Mouse (Mus musculus): ENCODE results near the gene Hfm1.
A peak's percentile ranks its signal among the peaks of the same experiment; 100 is the strongest.

Gene Hfm1

GRCm38 (mm10) chr5:106925488-106926368 lies at the start of gene Hfm1:
Gene Hfm1, minus strand, starts transcription at chr5:106926321.
- DNase-seq (ENCODE audit: inconsistent age in 2 of 2, low spot score in 1 of 2) = peak; percentile 56 to 78

GRCm38 (mm10) chr5:106973883-106974282 lies 47.8 kb upstream of the Hfm1 start:
- no peak for DNase-seq (ENCODE audit: inconsistent age in 2 of 2, low spot score in 1 of 2)

GRCm38 (mm10) chr5:106967578-106967977 lies 41.5 kb upstream of the Hfm1 start:
- no peak for DNase-seq (ENCODE audit: inconsistent age in 2 of 2, low spot score in 1 of 2)

GRCm38 (mm10) chr5:106966443-106966842 lies 40.3 kb upstream of the Hfm1 start:
- no peak for DNase-seq (ENCODE audit: inconsistent age in 2 of 2, low spot score in 1 of 2)

GRCm38 (mm10) chr5:106964513-106965014 lies 38.4 kb upstream of the Hfm1 start:
- DNase-seq (ENCODE audit: inconsistent age in 2 of 2, low spot score in 1 of 2) = no peak

- peak; percentile 94 to 99 for DNase-seq (ENCODE audit: inconsistent age in 2 of 2, low spot score in 1 of 2)
Observed at GRCm38 (mm10) chr5:106963584-106964512, 37.7 kb upstream of the Hfm1 start, which contains the start of gene Cdc7. Gene Cdc7, plus strand, starts transcription at chr5:106964322.

- no peak for DNase-seq (ENCODE audit: inconsistent age in 2 of 2, low spot score in 1 of 2)
Observed at GRCm38 (mm10) chr5:106960451-106960850, 34.3 kb upstream of the Hfm1 start.

GRCm38 (mm10) chr5:106959031-106959430 lies 32.9 kb upstream of the Hfm1 start:
- DNase-seq (ENCODE audit: inconsistent age in 2 of 2, low spot score in 1 of 2) = peak; percentile 37 to 84

GRCm38 (mm10) chr5:106956467-106956866 lies 30.3 kb upstream of the Hfm1 start:
- no peak for DNase-seq (ENCODE audit: inconsistent age in 2 of 2, low spot score in 1 of 2)

GRCm38 (mm10) chr5:106948683-106949082 lies 22.6 kb upstream of the Hfm1 start:
- DNase-seq (ENCODE audit: inconsistent age in 2 of 2, low spot score in 1 of 2) = no peak

- peak in 1 of 2 experiments; percentile 52 for DNase-seq (ENCODE audit: inconsistent age in 2 of 2, low spot score in 1 of 2)
Observed at GRCm38 (mm10) chr5:106946342-106946741, 20.2 kb upstream of the Hfm1 start.

- DNase-seq (ENCODE audit: inconsistent age in 2 of 2, low spot score in 1 of 2) = no peak
Observed at GRCm38 (mm10) chr5:106927996-106928395, 1.9 kb upstream of the Hfm1 start.

- DNase-seq (ENCODE audit: inconsistent age in 2 of 2, low spot score in 1 of 2) = no peak
Observed at GRCm38 (mm10) chr5:106926369-106926686, 207 bp upstream of the Hfm1 start.

GRCm38 (mm10) chr5:106919315-106919714 lies 6.8 kb downstream of the Hfm1 start:
- DNase-seq (ENCODE audit: inconsistent age in 2 of 2, low spot score in 1 of 2) = no peak

- no peak for DNase-seq (ENCODE audit: inconsistent age in 2 of 2, low spot score in 1 of 2)
Observed at GRCm38 (mm10) chr5:106896879-106897278, 29.2 kb downstream of the Hfm1 start.

GRCm38 (mm10) chr5:106891773-106892172 lies 34.3 kb downstream of the Hfm1 start:
- DNase-seq (ENCODE audit: inconsistent age in 2 of 2, low spot score in 1 of 2) = peak; percentile 34 to 80

GRCm38 (mm10) chr5:106887303-106888071 lies 38.6 kb downstream of the Hfm1 start:
- no peak for DNase-seq (ENCODE audit: inconsistent age in 2 of 2, low spot score in 1 of 2)

GRCm38 (mm10) chr5:106885517-106885916 lies 40.6 kb downstream of the Hfm1 start:
- DNase-seq (ENCODE audit: inconsistent age in 2 of 2, low spot score in 1 of 2) = no peak

- no peak for DNase-seq (ENCODE audit: inconsistent age in 2 of 2, low spot score in 1 of 2)
Observed at GRCm38 (mm10) chr5:106876438-106876837, 49.7 kb downstream of the Hfm1 start.

- peak; percentile 34 to 84 for DNase-seq (ENCODE audit: inconsistent age in 2 of 2, low spot score in 1 of 2)
Observed at GRCm38 (mm10) chr5:106860415-106860814, 65.7 kb downstream of the Hfm1 start.

GRCm38 (mm10) chr5:106853284-106853683 lies 72.8 kb downstream of the Hfm1 start:
- no peak for DNase-seq (ENCODE audit: inconsistent age in 2 of 2, low spot score in 1 of 2)

All from adrenal gland, adult (tissue).